In genomic region chr10:79665051-79665450, GRCm38 (mm10) we compare ENCODE assay signal across 18 mouse cellular contexts. TPM values are rescaled to one million over a fixed set of nuclear protein-coding genes. Genes with fewer than 3 reads are reported as not detected.
"Had no signal": no experiment of that assay in that cellular context is flagged by ENCODE, and none has a peak within 500 bp of the region (broad histone marks: within the 10 kb centered on the region; RNA-seq: fewer than 3 reads in every experiment).

No protein-coding gene starts in this region.

- H3K4me3 ChIP-seq: layer of hippocampus, adult 2 months; limb, embryonic 12.5 days; liver, embryonic 13.5 days; lung, embryonic 15.5 days; megakaryocyte, embryonic 14.5 days; midbrain, embryonic 12.5 days had no signal

- H3K36me3 ChIP-seq: limb, embryonic 12.5 days; liver, embryonic 13.5 days; lung, embryonic 15.5 days; midbrain, embryonic 12.5 days had no signal

- H3K27me3 ChIP-seq: limb, embryonic 12.5 days; lung, embryonic 15.5 days had no signal

- H3K9me3 ChIP-seq: limb, embryonic 12.5 days; liver, embryonic 13.5 days; lung, embryonic 15.5 days; megakaryocyte, embryonic 14.5 days; midbrain, embryonic 12.5 days had no signal

- H3K4me2 ChIP-seq: limb, embryonic 12.5 days; liver, embryonic 13.5 days; lung, embryonic 15.5 days; midbrain, embryonic 12.5 days had no signal

- ATAC-seq: liver, postnatal 0 days had no signal

- DNase-seq: kidney, adult 9 months; kidney, postnatal 10 days; kidney, postnatal 4 days; liver; liver, embryonic 13.5 days; liver, postnatal 0 days; lung, postnatal 14 days; thymus, postnatal 4 days had no signal

- H3K27ac ChIP-seq: layer of hippocampus, adult 2 months; limb, embryonic 12.5 days; liver, embryonic 13.5 days; lung, embryonic 15.5 days; macrophage; midbrain, embryonic 12.5 days had no signal

- H3K9ac ChIP-seq: limb, embryonic 12.5 days; liver, embryonic 13.5 days; liver, postnatal 0 days; lung, embryonic 15.5 days; midbrain, embryonic 12.5 days had no signal

RNA-seq across cellular contexts. Expression of gene Madcam1, which starts 0.7 kb away (rescaled TPM):
- total RNA-seq: layer of hippocampus, adult 2 months; left cerebral cortex, postnatal 36 days; neutrophil, adult 5-6 weeks had no signal
- polyA plus RNA-seq: macrophage had no signal

RNA-seq across cellular contexts. Expression of gene Odf3l2, which starts 19.5 kb away (rescaled TPM):
- total RNA-seq: midbrain, postnatal 0 days; neutrophil, adult 5-6 weeks had no signal
- polyA plus RNA-seq: limb, embryonic 12.5 days; liver, embryonic 13.5 days; liver, postnatal 0 days; lung, embryonic 15.5 days; macrophage; midbrain, embryonic 12.5 days; neural tube, embryonic 11.5 days had no signal

RNA-seq across cellular contexts. Expression of gene Gzmm, which starts 23.8 kb away (rescaled TPM):
- polyA plus RNA-seq: macrophage had no signal
